Mouse (Mus musculus) testis, adult 2 months (tissue): Measurements from ENCODE around the gene Dstyk. TPM values are rescaled to one million over a fixed set of nuclear protein-coding genes. Genes with fewer than 3 reads are reported as not detected.

Experiments used
- H3K27ac ChIP-seq: fragments of 200-500 bp; 2 replicates; pipeline ENCODE4 v1.5.1; 2012; ENCODE audit warnings: low read depth, low read length; ENCODE audit not compliant: control insufficient read depth, insufficient read depth
- H3K27me3 ChIP-seq: fragments of 200-500 bp; 2 replicates; pipeline ENCODE4 v1.6.1; 2012; ENCODE audit warnings: mild to moderate bottlenecking, low read length, moderate library complexity; ENCODE audit not compliant: control insufficient read depth, insufficient read depth
- H3K36me3 ChIP-seq: fragments of 200-500 bp; 2 replicates; pipeline ENCODE4 v1.6.1; 2012; ENCODE audit warnings: mild to moderate bottlenecking, low read length; ENCODE audit not compliant: control insufficient read depth, insufficient read depth
- H3K4me1 ChIP-seq: fragments of 200-500 bp; 2 replicates; pipeline ENCODE4 v1.6.1; 2012; ENCODE audit warnings: low read length; ENCODE audit not compliant: control insufficient read depth, insufficient read depth
- H3K4me3 ChIP-seq: fragments of 200-500 bp; 2 replicates; pipeline ENCODE4 v1.5.1; 2012; ENCODE audit warnings: low read depth, mild to moderate bottlenecking, low read length, moderate library complexity, mixed read lengths; ENCODE audit not compliant: control insufficient read depth
- CTCF ChIP-seq: fragments of 200-500 bp; IDR thresholded peaks from 2 replicates; pipeline ENCODE4 v1.5.1; 2012; ENCODE audit warnings: low read depth, mild to moderate bottlenecking, inconsistent platforms, low read length, moderate library complexity; ENCODE audit not compliant: control insufficient read depth, insufficient read depth, insufficient replicate concordance
- POLR2A ChIP-seq: fragments of 200-500 bp; IDR thresholded peaks from 2 replicates; pipeline ENCODE4 v1.6.1; 2012; ENCODE audit warnings: low read depth, mild to moderate bottlenecking, inconsistent platforms, low read length, moderate library complexity; ENCODE audit not compliant: control insufficient read depth
- polyA plus RNA-seq: library from polyadenylated mRNA; depleted of rRNA; stranded (reverse); fragments of >200 nt; gene quantifications from 2 replicates; pipeline ENCODE4 v1.2.3, GENCODE M21; 2012

The Dstyk gene
- polyA plus RNA-seq, 1 experiment: 3.7 TPM

GRCm38 (mm10) chr1:132410657-132411056 is 6.7 kb upstream of the Dstyk start:
- H3K4me3 ChIP-seq: no peak overlapping the region
- no peaks in the 10 kb centered on the region for H3K27me3 ChIP-seq
- H3K4me1 ChIP-seq: no peaks in the 10 kb centered on the region
- H3K36me3 ChIP-seq: no peaks in the 10 kb centered on the region
- no peak overlapping the region for H3K27ac ChIP-seq
- TF ChIP-seq POLR2A: no peak
- TF ChIP-seq CTCF: no peak

DNA sequence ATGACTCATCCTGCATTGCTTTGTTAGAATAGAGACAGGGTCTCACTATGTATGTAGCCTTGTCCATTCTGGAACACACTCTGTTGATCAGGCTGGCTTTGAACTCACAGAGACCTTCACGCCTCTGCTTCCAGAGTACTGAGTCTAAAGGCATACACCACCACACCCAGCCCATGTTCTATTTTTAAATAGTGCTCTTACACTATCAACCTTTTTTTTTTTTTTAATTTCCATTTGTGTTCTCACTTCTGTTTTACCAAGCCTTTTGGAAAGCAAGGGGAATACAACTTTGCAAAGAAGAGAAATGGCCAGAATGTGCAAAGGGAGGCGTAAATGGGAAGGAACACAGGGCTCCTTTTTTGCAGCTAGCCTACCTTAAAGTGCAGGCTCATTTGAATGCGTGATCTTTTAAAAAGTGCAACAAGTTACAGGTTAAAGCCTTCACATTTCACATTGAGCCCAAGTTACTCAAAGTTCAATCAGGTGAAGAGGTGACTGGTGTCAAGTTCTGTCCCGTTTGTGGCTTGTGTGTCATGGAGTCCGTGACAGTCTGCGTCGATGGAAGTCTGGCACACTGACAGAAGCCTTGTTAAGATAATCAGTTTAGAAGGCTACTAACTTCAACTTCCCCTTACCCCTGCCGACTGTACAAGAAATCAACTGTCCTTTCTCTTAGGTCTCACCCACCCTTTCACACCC is 962 bp upstream of the Dstyk start:
- H3K27ac ChIP-seq: no peak overlapping the region
- no peaks in the 10 kb centered on the region for H3K27me3 ChIP-seq
- H3K4me1 ChIP-seq: peaks cover 5% of the 10 kb centered on the region
- H3K4me3 ChIP-seq: peak overlapping the region; percentile 31
- TF ChIP-seq CTCF (no peak), POLR2A (no peak)
- no peaks in the 10 kb centered on the region for H3K36me3 ChIP-seq

DNA sequence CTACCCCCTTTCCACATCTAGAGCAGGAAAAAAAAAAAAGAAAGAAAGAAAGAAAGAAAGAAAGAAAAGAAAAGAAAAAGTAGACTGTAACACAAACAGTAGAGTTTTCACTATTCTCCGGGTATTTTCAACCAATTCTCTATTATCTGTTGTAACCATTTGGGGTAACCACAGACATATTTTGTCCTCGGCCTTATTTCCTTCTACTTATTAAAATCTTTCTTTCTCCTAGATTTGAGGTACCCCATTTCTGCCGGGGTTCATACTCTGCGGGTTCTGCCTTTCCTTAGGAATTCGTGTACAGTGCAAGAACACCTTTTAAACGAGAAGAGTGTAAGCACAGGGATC is 438 bp upstream of the Dstyk start:
- peak overlapping the region; percentile 97 for H3K27ac ChIP-seq
- no peaks in the 10 kb centered on the region for H3K27me3 ChIP-seq

GRCm38 (mm10) chr1:132420206-132420605 is 2.9 kb downstream of the Dstyk start:
- TF ChIP-seq POLR2A: no peak
- TF ChIP-seq CTCF: no peak
- H3K36me3 ChIP-seq: no peaks in the 10 kb centered on the region
- H3K4me3 ChIP-seq: no peak overlapping the region
- H3K27ac ChIP-seq: no peak overlapping the region
- peaks cover 5% of the 10 kb centered on the region for H3K4me1 ChIP-seq
- H3K27me3 ChIP-seq: no peaks in the 10 kb centered on the region

More for the DNA sequence above, 438 bp upstream of the Dstyk start:
- H3K4me3 ChIP-seq: peak overlapping the region; percentile 94
- H3K36me3 ChIP-seq: no peaks in the 10 kb centered on the region
- peaks cover 5% of the 10 kb centered on the region for H3K4me1 ChIP-seq
- no peak for TF ChIP-seq CTCF
- no peak for TF ChIP-seq POLR2A

- no peak overlapping the region for H3K27ac ChIP-seq
- no peaks in the 10 kb centered on the region for H3K27me3 ChIP-seq
- no peak overlapping the region for H3K4me3 ChIP-seq
- peaks cover 5% of the 10 kb centered on the region for H3K4me1 ChIP-seq
- TF ChIP-seq CTCF (no peak), POLR2A (no peak)
- H3K36me3 ChIP-seq: no peaks in the 10 kb centered on the region
Observed at GRCm38 (mm10) chr1:132420662-132421061, 3.3 kb downstream of the Dstyk start.

DNA sequence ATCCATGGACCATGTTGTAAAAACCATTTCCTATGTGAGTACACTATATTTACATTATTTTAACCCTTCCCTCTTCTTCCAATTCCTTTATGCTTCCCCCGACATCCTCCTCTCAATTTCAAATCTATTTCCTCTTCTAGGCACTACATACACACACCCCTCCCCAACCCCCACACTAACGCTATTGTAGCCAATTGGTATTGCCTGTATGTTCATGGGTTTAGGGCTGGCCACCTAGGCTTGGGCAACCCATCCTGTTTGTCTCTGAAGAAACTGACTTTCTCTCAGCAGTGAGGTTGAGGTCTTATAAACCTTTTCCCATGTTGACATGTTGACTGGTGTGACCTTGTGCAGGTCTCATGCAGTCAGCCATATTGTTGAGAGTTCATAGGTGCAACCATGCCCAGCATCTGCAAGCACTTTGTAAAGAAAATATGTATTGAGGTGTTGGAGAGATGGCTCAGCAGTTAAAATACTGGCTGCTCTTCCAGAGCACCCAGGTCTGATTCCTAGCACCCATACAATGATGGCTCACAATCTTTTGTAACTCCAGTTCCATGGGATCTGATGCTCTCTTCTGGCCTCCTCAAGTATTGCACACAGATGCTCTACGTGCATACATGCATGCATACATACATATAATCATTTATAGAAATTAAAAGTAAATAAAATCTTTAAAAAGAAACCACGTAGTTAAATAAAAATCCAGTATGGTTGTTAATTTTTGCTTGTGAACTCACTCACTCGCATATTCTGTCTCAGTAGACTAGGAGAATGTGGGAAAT is 5.7 kb downstream of the Dstyk start:
- no peaks in the 10 kb centered on the region for H3K36me3 ChIP-seq
- H3K4me1 ChIP-seq: no peaks in the 10 kb centered on the region; the same call in 1 of the 2 replicates
- no peak for TF ChIP-seq POLR2A
- no peak for TF ChIP-seq CTCF
- no peak overlapping the region for H3K27ac ChIP-seq
- H3K27me3 ChIP-seq: no peaks in the 10 kb centered on the region
- H3K4me3 ChIP-seq: no peak overlapping the region

GRCm38 (mm10) chr1:132425600-132425999 is 8.2 kb downstream of the Dstyk start:
- TF ChIP-seq POLR2A (no peak), CTCF (no peak)

More at GRCm38 (mm10) chr1:132425600-132425999, 8.2 kb downstream of the Dstyk start:
- Histone ChIP-seq H3K4me1 (no peaks in the 10 kb centered on the region), H3K27me3 (no peaks in the 10 kb centered on the region), H3K4me3 (no peak overlapping the region), H3K27ac (no peak overlapping the region), H3K36me3 (no peaks in the 10 kb centered on the region)
